Mouse (Mus musculus) neural tube, embryonic 10.5 days (tissue): ENCODE data around the gene Srgap2.

Experiments used
- DNase-seq: peaks from one replicate; pipeline ENCODE4 v3.0.0-alpha.2; 2017; ENCODE audit warnings: low spot score; ENCODE audit errors: extremely low spot score

The Srgap2 gene

GRCm38 (mm10) chr1:131246433-131247395 is 280.4 kb downstream of the Srgap2 start:
- peak; percentile 30 for DNase-seq

GRCm38 (mm10) chr1:131245926-131246325 is 281.2 kb downstream of the Srgap2 start:
- DNase-seq = peak; percentile 58

- peak; percentile 65 for DNase-seq
Observed at GRCm38 (mm10) chr1:131245089-131245856, 281.9 kb downstream of the Srgap2 start, which contains the start of gene Rassf5. Gene Rassf5, minus strand, starts transcription at chr1:131245258.

- DNase-seq = peak; percentile 57
Observed at GRCm38 (mm10) chr1:131244536-131245088, 282.5 kb downstream of the Srgap2 start.

GRCm38 (mm10) chr1:131242956-131243355 is 284.2 kb downstream of the Srgap2 start:
- no peak for DNase-seq

GRCm38 (mm10) chr1:131239576-131240193 is 287.5 kb downstream of the Srgap2 start:
- no peak for DNase-seq

- no peak for DNase-seq
Observed at GRCm38 (mm10) chr1:131238931-131239381, 288.2 kb downstream of the Srgap2 start.

GRCm38 (mm10) chr1:131236077-131236476 is 291.1 kb downstream of the Srgap2 start:
- DNase-seq = no peak
